Comparison of ENCODE assay signal across 1 mouse cellular context in genomic region chr10:94009991-94010679, GRCm38 (mm10).
TF ChIP-seq lines count a peak whose summit lies in the region.

No protein-coding gene starts in this region.

TF ChIP-seq in MEL, 35 proteins besides CTCF, POLR2A, EP300 and RAD21:
- 0 out of 2 replicates have a peak, but pooled peaks have one; percentile 37 for TF ChIP-seq JUND (IDR thresholded peaks at IDR 0.05; ENCODE audit: low read depth, low read length)
- peak; percentile 43; the same call in 1 of the 2 replicates for TF ChIP-seq TCF12 (IDR thresholded peaks at IDR 0.05; ENCODE audit: low read depth, low read length)
- TF ChIP-seq ZC3H11A (IDR thresholded peaks at IDR 0.05; ENCODE audit: low read depth, low read length) = no peak
